In genomic region chr11:115601174-115601573, GRCm38 (mm10) we compare ENCODE assay signal across 25 mouse cellular contexts. TPM values are rescaled to one million over a fixed set of nuclear protein-coding genes. Genes with fewer than 3 reads are reported as not detected.
DNase-seq lines count a peak whose midpoint lies in the region; ATAC-seq and TF ChIP-seq lines count a peak whose summit lies in the region.
"Had no signal": no experiment of that assay in that cellular context is flagged by ENCODE, and none has a peak within 500 bp of the region (broad histone marks: within the 10 kb centered on the region; RNA-seq: fewer than 3 reads in every experiment).

No protein-coding gene starts in this region.

- H3K4me3 ChIP-seq in spleen, adult 2 months (ENCODE audit: extremely low read depth, insufficient read depth, insufficient read length), result no peak overlapping the region
- H3K4me3 ChIP-seq in bone marrow macrophage, adult 2 months (ENCODE audit: insufficient read depth, low read length), result peak overlapping the region; percentile 30
- H3K4me3 ChIP-seq in liver, postnatal 0 days (ENCODE audit: low read depth, low read length), result no peak overlapping the region
- no peak overlapping the region for H3K4me3 ChIP-seq in hindbrain, embryonic 14.5 days (replicated peaks; ENCODE audit: low read length)
- H3K4me3 ChIP-seq: heart, embryonic 15.5 days; layer of hippocampus, adult 2 months; left cerebral cortex, adult 2 months; lung, embryonic 15.5 days; midbrain, embryonic 12.5 days; neural tube, embryonic 15.5 days had no signal

- H3K4me1 ChIP-seq in spleen, adult 2 months (ENCODE audit: control insufficient read depth, insufficient read depth, insufficient read length), result peaks cover 23% of the 10 kb centered on the region
- peaks cover 44% of the 10 kb centered on the region for H3K4me1 ChIP-seq in bone marrow macrophage, adult 2 months (ENCODE audit: control insufficient read depth, insufficient read depth, low read length)
- peaks cover 34% of the 10 kb centered on the region for H3K4me1 ChIP-seq in liver, postnatal 0 days (ENCODE audit: insufficient read depth)
- peaks cover 25% of the 10 kb centered on the region for H3K4me1 ChIP-seq in hindbrain, embryonic 14.5 days (replicated peaks; ENCODE audit: control insufficient read depth, insufficient read depth, low read length)

- H3K9me3 ChIP-seq in liver, postnatal 0 days (ENCODE audit: low read length), result no peaks in the 10 kb centered on the region
- no peaks in the 10 kb centered on the region for H3K9me3 ChIP-seq in hindbrain, embryonic 14.5 days (ENCODE audit: control insufficient read depth, low read length)
- H3K9me3 ChIP-seq: heart, embryonic 15.5 days; lung, embryonic 15.5 days; midbrain, embryonic 12.5 days; neural tube, embryonic 15.5 days had no signal

- no peak for TF ChIP-seq POLR2A in spleen, adult 2 months (IDR thresholded peaks at IDR 0.05; ENCODE audit: low read depth, low read length)
- TF ChIP-seq POLR2A in bone marrow macrophage, adult 2 months (IDR thresholded peaks at IDR 0.05; ENCODE audit: borderline replicate concordance, low read depth, low read length), result no peak

- peaks cover 4% of the 10 kb centered on the region; the same call in 1 of the 2 replicates for H3K36me3 ChIP-seq in spleen, adult 2 months (ENCODE audit: control insufficient read depth, insufficient read depth, low read length)
- peaks cover 18% of the 10 kb centered on the region; the same call in 1 of the 2 replicates for H3K36me3 ChIP-seq in liver, postnatal 0 days (replicated peaks; ENCODE audit: insufficient read depth, low read length)
- H3K36me3 ChIP-seq in hindbrain, embryonic 14.5 days (replicated peaks; ENCODE audit: control insufficient read depth, insufficient read depth), result peaks cover 37% of the 10 kb centered on the region

- H3K27ac ChIP-seq in spleen, adult 2 months (ENCODE audit: insufficient read depth, low read length), result peak overlapping the region; percentile 66
- peak overlapping the region; percentile 77 for H3K27ac ChIP-seq in bone marrow macrophage, adult 2 months (ENCODE audit: insufficient read depth, low read depth, low read length)
- 0 out of 2 replicates have a peak overlapping the region, but pooled peaks have one; percentile 19 for H3K27ac ChIP-seq in liver, postnatal 0 days (ENCODE audit: low read depth)
- no peak overlapping the region for H3K27ac ChIP-seq in hindbrain, embryonic 14.5 days
- H3K27ac ChIP-seq: heart, embryonic 15.5 days; layer of hippocampus, adult 2 months; left cerebral cortex, adult 2 months; lung, embryonic 15.5 days; midbrain, embryonic 12.5 days; neural tube, embryonic 15.5 days; stomach, postnatal 0 days had no signal

- 30% methylated on average over 4 of the region's 4 CpGs for WGBS in spleen, adult 2 months
- 50% methylated on average over 4 of the region's 4 CpGs for WGBS in liver, postnatal 0 days (ENCODE audit: insufficient replicate concordance)
- WGBS in hindbrain, embryonic 14.5 days, result 96% methylated on average over 4 of the region's 4 CpGs

- H3K27me3 ChIP-seq in spleen, adult 2 months (ENCODE audit: control insufficient read depth, insufficient read depth, low read length), result no peaks in the 10 kb centered on the region
- H3K27me3 ChIP-seq in liver, postnatal 0 days (ENCODE audit: insufficient read depth, low read length), result no peaks in the 10 kb centered on the region
- no peaks in the 10 kb centered on the region for H3K27me3 ChIP-seq in hindbrain, embryonic 14.5 days (ENCODE audit: control insufficient read depth, insufficient read depth, low read length)
- H3K27me3 ChIP-seq: heart, embryonic 15.5 days; lung, embryonic 15.5 days; midbrain, embryonic 12.5 days; neural tube, embryonic 15.5 days; Patski had no signal

- no peak overlapping the region for H3K9ac ChIP-seq in liver, postnatal 0 days (replicated peaks)
- H3K9ac ChIP-seq in hindbrain, embryonic 14.5 days, result no peak overlapping the region
- H3K9ac ChIP-seq: heart, embryonic 15.5 days; lung, embryonic 15.5 days; midbrain, embryonic 12.5 days; neural tube, embryonic 15.5 days had no signal

- no peak for TF ChIP-seq EP300 in liver, postnatal 0 days (IDR thresholded peaks at IDR 0.05; ENCODE audit: low read depth)

- no peak for ATAC-seq in liver, postnatal 0 days
- ATAC-seq in hindbrain, embryonic 14.5 days (ENCODE audit: low FRiP score), result no peak
- ATAC-seq: forebrain, embryonic 14.5 days; hindbrain, embryonic 16.5 days; intestine, embryonic 16.5 days; Patski had no signal

- no peak overlapping the region for H3K4me2 ChIP-seq in liver, postnatal 0 days (ENCODE audit: low read depth, low read length)
- no peak overlapping the region for H3K4me2 ChIP-seq in hindbrain, embryonic 14.5 days (replicated peaks)
- H3K4me2 ChIP-seq: heart, embryonic 15.5 days; lung, embryonic 15.5 days; midbrain, embryonic 12.5 days had no signal

- no peak for TF ChIP-seq CTCF in spleen, adult 2 months (IDR thresholded peaks at IDR 0.05; ENCODE audit: extremely low read depth, insufficient read depth, insufficient read length, insufficient replicate concordance)
- TF ChIP-seq CTCF in bone marrow macrophage, adult 2 months (IDR thresholded peaks at IDR 0.05; ENCODE audit: low read depth, low read length), result no peak
- TF ChIP-seq CTCF in liver, postnatal 0 days (IDR thresholded peaks at IDR 0.05; ENCODE audit: low read depth), result no peak

- no peak for DNase-seq in spleen, adult 2 months (ENCODE audit: low read depth in 1 of 2, low spot score in 2 of 2)
- DNase-seq in spleen, postnatal 4 days (ENCODE audit: low spot score in 2 of 2), result no peak
- DNase-seq in liver, postnatal 0 days, result no peak
- no peak for DNase-seq in hindbrain, embryonic 14.5 days (ENCODE audit: low spot score)
- DNase-seq in kidney, postnatal 10 days, result no peak
- no peak for DNase-seq in cerebellum, postnatal 36 days
- DNase-seq: cerebellum, adult 11-12 months; heart, postnatal 36 days; kidney, adult 9 months; kidney, postnatal 25 days; lung, postnatal 36 days; right cerebral cortex, adult 18-20 months; right cerebral cortex, postnatal 4 days had no signal

RNA-seq across cellular contexts. Expression of gene Mrps7, which starts 2.6 kb away (rescaled TPM):
- polyA plus RNA-seq in spleen, adult 2 months (2012; rRNA removed), result 10.6 and 13.6 TPM in 2 replicates
- 33.1 and 36.9 TPM in 2 replicates for polyA plus RNA-seq in bone marrow macrophage, adult 2 months (2012; ENCODE audit: insufficient read depth, insufficient read length, missing spikeins)
- 46.4 and 48.9 TPM in 2 replicates for polyA plus RNA-seq in liver, postnatal 0 days (2015; fragmentation: Nextera tagmentation; extraction: Ambion mirVana)
- 72.5 and 74.1 TPM in 2 replicates for polyA plus RNA-seq in hindbrain, embryonic 14.5 days (2014; fragmentation: Nextera tagmentation; extraction: Ambion mirVana)

RNA-seq across cellular contexts. Expression of gene Gga3, which starts 2.7 kb away (rescaled TPM):
- polyA plus RNA-seq in spleen, adult 2 months (2012; rRNA removed), result 39.4 and 40.9 TPM in 2 replicates
- 60.1 and 81.9 TPM in 2 replicates for polyA plus RNA-seq in bone marrow macrophage, adult 2 months (2012; ENCODE audit: insufficient read depth, insufficient read length, missing spikeins)
- 3.0 and 3.5 TPM in 2 replicates for polyA plus RNA-seq in liver, postnatal 0 days (2015; fragmentation: Nextera tagmentation; extraction: Ambion mirVana)
- polyA plus RNA-seq in hindbrain, embryonic 14.5 days (2014; fragmentation: Nextera tagmentation; extraction: Ambion mirVana), result 34.1 and 39.4 TPM in 2 replicates

RNA-seq across cellular contexts. Expression of gene Mif4gd, which starts 11.6 kb away (rescaled TPM):
- polyA plus RNA-seq in spleen, adult 2 months (2012; rRNA removed), result 175 and 210 TPM in 2 replicates
- 90.6 and 96.3 TPM in 2 replicates for polyA plus RNA-seq in bone marrow macrophage, adult 2 months (2012; ENCODE audit: insufficient read depth, insufficient read length, missing spikeins)
- polyA plus RNA-seq in liver, postnatal 0 days (2015; fragmentation: Nextera tagmentation; extraction: Ambion mirVana), result 37.9 and 39.9 TPM in 2 replicates
- 11.3 and 13.5 TPM in 2 replicates for polyA plus RNA-seq in hindbrain, embryonic 14.5 days (2014; fragmentation: Nextera tagmentation; extraction: Ambion mirVana)

RNA-seq across cellular contexts. Expression of gene Slc25a19, which starts 26.9 kb away (rescaled TPM):
- polyA plus RNA-seq in spleen, adult 2 months (2012; rRNA removed), result 64.0 and 82.0 TPM in 2 replicates
- 27.0 and 37.0 TPM in 2 replicates for polyA plus RNA-seq in bone marrow macrophage, adult 2 months (2012; ENCODE audit: insufficient read depth, insufficient read length, missing spikeins)
- 6.1 and 6.9 TPM in 2 replicates for polyA plus RNA-seq in liver, postnatal 0 days (2015; fragmentation: Nextera tagmentation; extraction: Ambion mirVana)
- 37.8 and 42.3 TPM in 2 replicates for polyA plus RNA-seq in hindbrain, embryonic 14.5 days (2014; fragmentation: Nextera tagmentation; extraction: Ambion mirVana)

RNA-seq across cellular contexts. Expression of gene Nup85, which starts 36.9 kb away (rescaled TPM):
- polyA plus RNA-seq in spleen, adult 2 months (2012; rRNA removed), result 41.4 and 42.4 TPM in 2 replicates
- polyA plus RNA-seq in bone marrow macrophage, adult 2 months (2012; ENCODE audit: insufficient read depth, insufficient read length, missing spikeins), result 32.3 and 34.6 TPM in 2 replicates
- polyA plus RNA-seq in liver, postnatal 0 days (2015; fragmentation: Nextera tagmentation; extraction: Ambion mirVana), result 41.8 and 46.0 TPM in 2 replicates
- polyA plus RNA-seq in hindbrain, embryonic 14.5 days (2014; fragmentation: Nextera tagmentation; extraction: Ambion mirVana), result 95.2 and 99.8 TPM in 2 replicates
